Mouse (Mus musculus) regulatory T cell (primary cell): ENCODE results near the gene Nob1.

ENCODE experiments used
- in situ Hi-C: fragments of 300-600 bp; cut with MboI, MseI; formaldehyde crosslinking; loops from one replicate; pipeline ENCODE4 v1.15.1; 2025; ENCODE audit warnings: high pct_unique_total_duplicates

Nob1 gene

DNA sequence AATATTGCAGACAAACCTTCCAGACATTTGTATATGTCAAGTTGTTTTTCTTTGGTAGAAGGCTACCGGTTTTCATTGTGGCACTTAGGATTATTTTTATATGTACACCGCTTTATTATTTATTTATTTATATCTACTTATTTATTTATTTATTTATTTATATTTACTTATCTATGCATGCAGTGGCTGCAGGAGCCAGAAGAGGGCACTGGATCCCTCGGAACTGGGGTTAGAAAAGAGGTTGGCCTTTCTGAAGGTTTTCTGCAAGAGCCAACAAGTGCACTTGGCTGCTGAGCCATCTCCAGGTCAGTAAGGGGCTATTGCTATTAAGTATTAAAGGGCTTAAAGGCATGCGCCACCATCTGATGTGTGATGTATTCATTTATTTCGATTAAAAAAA is 37.0 kb downstream of the Nob1 start:
- in situ Hi-C loops: loop anchor here (10.0 kb wide), 1 partner anchor 1463 kb away; no protein-coding TSS in a partner anchor

- in situ Hi-C loops: loop anchor here (10.0 kb wide), 1 partner anchor 1462 kb away; no protein-coding TSS in a partner anchor
These were observed 38.2 kb downstream of the Nob1 start for GRCm38 (mm10) chr8:107386642-107387041.

DNA sequence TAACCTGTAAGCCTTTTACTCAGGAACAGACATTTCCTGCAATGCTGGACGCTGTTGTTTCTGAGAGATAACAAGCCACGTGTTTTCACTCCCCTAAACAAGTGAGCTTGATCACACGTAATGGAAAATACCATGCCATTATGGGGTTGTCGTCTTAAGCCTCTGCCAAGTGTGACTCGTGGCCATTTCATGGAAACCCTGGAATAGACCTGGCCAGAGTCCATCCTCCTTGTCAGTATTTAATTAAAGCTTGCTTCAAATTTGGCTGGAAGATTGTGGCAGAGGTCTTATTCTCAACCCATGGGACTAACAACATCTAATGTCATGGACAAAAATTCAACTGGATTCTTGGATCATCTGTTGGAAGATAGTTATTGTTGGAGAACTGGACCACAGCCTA is 38.7 kb downstream of the Nob1 start:
- in situ Hi-C loops: loop anchor here (10.0 kb wide), 1 partner anchor 1461 kb away; no protein-coding TSS in a partner anchor

GRCm38 (mm10) chr8:107385063-107385462 is 39.8 kb downstream of the Nob1 start:
- in situ Hi-C loops: loop anchor here (10.0 kb wide), 1 partner anchor 1460 kb away; no protein-coding TSS in a partner anchor

DNA sequence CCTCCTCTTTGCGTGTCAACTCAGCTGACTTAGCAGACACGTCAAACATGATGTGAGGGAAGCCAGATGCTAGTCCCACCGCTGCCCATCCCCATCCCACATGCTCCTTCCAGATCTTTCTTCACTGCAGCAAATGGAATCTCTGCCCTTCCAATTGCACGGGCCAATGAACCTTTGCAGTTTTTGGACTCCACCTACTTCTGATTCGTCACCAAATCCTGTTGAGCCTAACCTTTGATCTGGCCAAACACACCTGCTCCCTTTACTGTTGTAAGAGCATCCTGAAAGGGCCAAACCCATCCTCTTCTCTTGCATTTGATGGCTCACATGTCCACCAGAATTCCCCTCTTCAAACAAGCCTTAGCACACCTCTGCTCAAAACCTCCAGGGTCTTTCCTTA is 40.2 kb downstream of the Nob1 start:
- in situ Hi-C loops: loop anchor here (10.0 kb wide), 1 partner anchor 1460 kb away; no protein-coding TSS in a partner anchor

DNA sequence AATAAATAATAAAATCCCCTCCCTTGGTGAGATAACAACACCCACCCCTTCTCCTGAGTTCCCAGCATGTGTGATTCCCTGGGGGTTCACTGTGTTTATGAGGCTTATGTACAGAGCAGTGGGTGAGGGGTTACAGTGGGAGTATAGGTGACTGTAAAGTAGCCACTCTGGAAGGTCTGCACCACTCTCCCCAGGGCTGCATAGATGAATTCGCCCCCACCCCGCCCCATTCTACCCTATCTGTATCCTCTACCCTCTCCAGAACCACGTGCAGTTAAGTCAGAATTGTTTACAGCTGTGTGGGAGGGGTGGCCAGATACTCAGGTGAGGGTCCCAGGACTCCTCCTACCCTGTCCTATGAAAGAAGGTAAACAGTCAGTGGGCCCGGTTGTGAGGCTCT is 42.0 kb downstream of the Nob1 start:
- in situ Hi-C loops: loop anchor here (10.0 kb wide), 1 partner anchor 1458 kb away; no protein-coding TSS in a partner anchor

- in situ Hi-C loops: loop anchor here (10.0 kb wide), 1 partner anchor 1457 kb away; no protein-coding TSS in a partner anchor
These were observed 43.2 kb downstream of the Nob1 start for GRCm38 (mm10) chr8:107381666-107382065.

- in situ Hi-C loops: loop anchor here (10.0 kb wide), 1 partner anchor 1456 kb away; no protein-coding TSS in a partner anchor
These were observed 44.1 kb downstream of the Nob1 start for GRCm38 (mm10) chr8:107380734-107381133.

GRCm38 (mm10) chr8:107377346-107377745 is 47.5 kb downstream of the Nob1 start:
- in situ Hi-C loops: no loop called here

DNA sequence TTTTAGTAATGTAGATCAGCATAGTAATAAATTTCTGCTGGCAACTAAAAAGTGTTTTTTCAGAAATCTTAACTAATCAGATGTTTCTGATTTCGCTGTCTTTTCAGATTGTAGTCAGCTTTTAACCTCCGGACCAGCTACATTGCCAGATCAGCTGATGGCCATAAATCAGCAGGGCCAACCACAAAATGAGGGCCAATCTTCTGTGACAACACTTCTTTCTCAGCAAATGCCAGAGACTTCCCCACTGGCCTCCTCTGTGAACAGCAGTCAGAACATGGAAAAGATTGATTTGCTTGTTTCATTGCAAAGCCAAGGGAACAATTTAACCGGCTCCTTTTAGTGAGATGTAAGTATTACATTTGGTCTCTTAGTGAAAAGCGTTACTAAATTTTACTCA is 54.5 kb downstream of the Nob1 start:
- in situ Hi-C loops: no loop called here
